Mouse (Mus musculus) midbrain, embryonic 14.5 days (tissue): ENCODE measurements at regions not wholly inside any gene's neighbourhood (a gene's known extent, or its start where the extent isn't known, plus 50 kb on each side); places are given as distances from the start of the nearest gene placed in this dataset.

Experiments
- ATAC-seq: fragments of 200-750 bp; cut with Nextera tagmentation; 2 replicates; pipeline ENCODE4 v1.8.0; 2017; ENCODE audit warnings: moderate number of reproducible peaks, moderate library complexity; ENCODE audit not compliant: low FRiP score, low TSS enrichment
- DNase-seq: peaks from one replicate; pipeline ENCODE4 v3.0.0-alpha.2; 2015
- H3K27ac ChIP-seq: fragments of 300-500 bp; sonication (generic); replicated peaks from 2 replicates; pipeline ENCODE4 v1.5.1; 2014; ENCODE audit warnings: mild to moderate bottlenecking, low read depth, low read length, moderate library complexity
- H3K27me3 ChIP-seq: fragments of 300-500 bp; sonication (generic); 2 replicates; pipeline ENCODE4 v1.6.1; 2014; ENCODE audit warnings: low read length, control low read depth, mixed read lengths; ENCODE audit not compliant: control insufficient read depth, insufficient read depth
- H3K36me3 ChIP-seq: fragments of 300-500 bp; sonication (generic); 2 replicates; pipeline ENCODE4 v1.6.1; 2014; ENCODE audit warnings: low read length, control low read depth; ENCODE audit not compliant: control insufficient read depth, insufficient read depth
- H3K4me1 ChIP-seq: fragments of 300-500 bp; sonication (generic); 2 replicates; pipeline ENCODE4 v1.6.1; 2014; ENCODE audit warnings: mild to moderate bottlenecking, antibody characterized with exemption, low read length, control low read depth; ENCODE audit not compliant: control insufficient read depth, insufficient read depth
- H3K4me2 ChIP-seq: fragments of 300-500 bp; sonication (generic); 2 replicates; pipeline ENCODE4 v1.6.1; 2014; ENCODE audit warnings: mild to moderate bottlenecking, low read length, moderate library complexity
- H3K4me3 ChIP-seq: fragments of 300-500 bp; sonication (generic); replicated peaks from 2 replicates; pipeline ENCODE4 v1.5.1; 2014; ENCODE audit warnings: low read depth, low read length
- H3K9ac ChIP-seq: fragments of 300-500 bp; sonication (generic); replicated peaks from 2 replicates; pipeline ENCODE4 v1.6.1; 2014; ENCODE audit warnings: mild to moderate bottlenecking, low read length, moderate library complexity
- H3K9me3 ChIP-seq: fragments of 300-500 bp; sonication (generic); 2 replicates; pipeline ENCODE4 v1.6.1; 2016; ENCODE audit warnings: low read length, control low read depth, mixed read lengths; ENCODE audit not compliant: control insufficient read depth
- WGBS: fragments of 180-500 bp; shearing (Covaris S2); extraction: QIAGEN DNeasy Blood & Tissue Kit; methylation state at CpG from one replicate; pipeline ENCODE4 v1.1.7; 2014; 5-methylcytosine and 5-hydroxymethylcytosine counted together

- no peak overlapping the region for H3K4me2 ChIP-seq
- ATAC-seq (no peak), DNase-seq (peak; percentile 35)
- no peaks in the 10 kb centered on the region for H3K9me3 ChIP-seq
- WGBS: 63% methylated on average over 4 of the region's 4 CpGs
- no peaks in the 10 kb centered on the region for H3K4me1 ChIP-seq
- H3K27ac ChIP-seq: no peak overlapping the region
- H3K36me3 ChIP-seq: no peaks in the 10 kb centered on the region
- no peak overlapping the region for H3K4me3 ChIP-seq
- H3K27me3 ChIP-seq: no peaks in the 10 kb centered on the region
- no peak overlapping the region for H3K9ac ChIP-seq
Observed at GRCm38 (mm10) chr2:95776047-95776446, 541.9 kb upstream of the Lrrc4c start.
